Mouse (Mus musculus): ENCODE measurements around the gene Brd7. TPM values are rescaled to one million over a fixed set of nuclear protein-coding genes. Genes with fewer than 3 reads are reported as not detected.

Brd7 gene
- total and polyA plus RNA-seq, 3 experiments, result 31.9 to 106 (median 46.3) TPM

DNA sequence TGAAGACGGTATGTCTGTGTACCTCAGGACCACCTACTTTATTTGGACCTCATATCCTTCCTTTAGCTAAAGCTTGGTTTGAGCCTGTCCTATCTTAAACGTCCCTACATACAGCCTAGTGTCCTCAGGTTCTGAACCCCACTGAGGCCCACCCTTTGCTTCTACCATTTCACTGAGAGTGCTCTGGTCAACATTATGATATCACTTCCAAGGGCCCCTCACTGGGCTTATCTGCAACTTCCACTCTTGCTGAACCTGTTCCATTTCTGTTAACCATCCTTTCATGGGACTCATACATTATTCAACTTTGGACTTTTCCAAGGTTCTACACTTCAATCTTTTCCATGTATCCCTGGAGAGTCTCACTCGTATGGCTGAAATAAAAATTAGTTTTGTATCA is 27.0 kb downstream of the Brd7 start:
- dilution Hi-C loops (cut with MboI; ENCODE audit: extremely low pct_ligation_motif_present, extremely low pct_unique_long_range_greater_than_20kb, low sequenced_read_pairs), result no loop called here
- no peak for TF ChIP-seq MAX (IDR thresholded peaks at IDR 0.05; ENCODE audit: low read length)
- TF ChIP-seq CHD2 (IDR thresholded peaks at IDR 0.05; ENCODE audit: low read length), result no peak
- TF ChIP-seq ZMIZ1 (IDR thresholded peaks at IDR 0.05; ENCODE audit: low read depth, low read length), result no peak
- no peak for TF ChIP-seq MEF2A (IDR thresholded peaks at IDR 0.05; ENCODE audit: borderline replicate concordance, low read depth, low read length)
- no peak for TF ChIP-seq JUND (conservative IDR thresholded peaks at IDR 0.05; ENCODE audit: low read depth, low read length)
- TF ChIP-seq MXI1 (IDR thresholded peaks at IDR 0.05; ENCODE audit: low read depth, low read length), result no peak
- TF ChIP-seq CHD1 (IDR thresholded peaks at IDR 0.05; ENCODE audit: low read depth, low read length), result no peak
- no peak for TF ChIP-seq ZNF384 (IDR thresholded peaks at IDR 0.05; ENCODE audit: low read depth, low read length)
- TF ChIP-seq GABPA (IDR thresholded peaks at IDR 0.05; ENCODE audit: insufficient replicate concordance, low read depth, low read length), result no peak
- TF ChIP-seq MYC (IDR thresholded peaks at IDR 0.05; ENCODE audit: low read depth, low read length), result no peak
- no peak for TF ChIP-seq PAX5 (IDR thresholded peaks at IDR 0.05; ENCODE audit: low read length)
- no peak for TF ChIP-seq HCFC1 (IDR thresholded peaks at IDR 0.05; ENCODE audit: low read depth, low read length)
- TF ChIP-seq NRF1 (IDR thresholded peaks at IDR 0.05; ENCODE audit: low read depth, low read length), result no peak
- no peak for TF ChIP-seq TBP (conservative IDR thresholded peaks at IDR 0.05; ENCODE audit: low read depth, low read length)
- TF ChIP-seq USF2 (conservative IDR thresholded peaks at IDR 0.05; ENCODE audit: low read depth, low read length), result no peak
- TF ChIP-seq RAD21 (IDR thresholded peaks at IDR 0.05; ENCODE audit: low read depth, low read length), result no peak

DNA sequence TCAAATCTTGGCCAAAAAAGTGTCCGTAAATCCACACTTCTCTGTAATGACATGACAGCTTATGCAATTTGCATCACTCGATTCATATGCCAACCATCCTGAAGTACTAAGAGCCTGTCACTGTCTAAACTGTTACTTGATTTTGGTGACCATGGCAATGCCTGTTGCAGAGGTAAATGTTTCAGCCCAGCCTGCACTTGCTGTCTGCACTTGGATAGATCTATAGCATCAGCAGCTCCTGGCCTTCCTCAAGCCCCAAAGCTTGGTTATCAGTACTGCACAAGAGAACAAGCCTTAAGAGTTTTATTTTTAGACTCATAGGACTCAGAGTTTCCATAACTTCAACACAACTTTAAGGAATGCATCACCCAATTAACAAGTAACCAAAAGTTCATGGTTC is 27.6 kb downstream of the Brd7 start:
- H3K27me3 ChIP-seq (replicated peaks), result no peaks in the 10 kb centered on the region
- H3K79me2 ChIP-seq (replicated peaks; ENCODE audit: control insufficient read depth, extremely low read depth, insufficient read depth, poor library complexity, severe bottlenecking), result no peaks in the 10 kb centered on the region; the same call in 1 of the 2 replicates
- no peaks in the 10 kb centered on the region for H3K9me3 ChIP-seq (replicated peaks; ENCODE audit: low read length)
- H3K4me2 ChIP-seq (ENCODE audit: insufficient read depth, low read depth, poor library complexity, severe bottlenecking), result no peak overlapping the region
- no peak for DNase-seq (ENCODE audit: extremely low read depth)
- H3K4me1 ChIP-seq (ENCODE audit: control insufficient read depth in 1 of 2, insufficient read depth in 2 of 2), result no peaks in the 10 kb centered on the region
- TF ChIP-seq CHD1 (IDR thresholded peaks at IDR 0.05; ENCODE audit: low read depth, low read length), result no peak
- TF ChIP-seq BHLHE40 (IDR thresholded peaks at IDR 0.05; ENCODE audit: low read depth, low read length), result no peak
- TF ChIP-seq IRF4 (IDR thresholded peaks at IDR 0.05; ENCODE audit: low read depth, low read length), result no peak
- TF ChIP-seq GABPA (IDR thresholded peaks at IDR 0.05; ENCODE audit: insufficient replicate concordance, low read depth, low read length), result no peak
- TF ChIP-seq MAX (IDR thresholded peaks at IDR 0.05; ENCODE audit: low read length), result no peak
- no peak for TF ChIP-seq POLR2AphosphoS2 (IDR thresholded peaks at IDR 0.05; ENCODE audit: low read depth, low read length)
- TF ChIP-seq MAFK (IDR thresholded peaks at IDR 0.05; ENCODE audit: insufficient replicate concordance, low read length), result no peak
- no peak for TF ChIP-seq ZKSCAN1 (IDR thresholded peaks at IDR 0.05; ENCODE audit: borderline replicate concordance, low read depth, low read length)
- TF ChIP-seq ZNF384 (IDR thresholded peaks at IDR 0.05; ENCODE audit: low read depth, low read length), result no peak
- TF ChIP-seq NRF1 (IDR thresholded peaks at IDR 0.05; ENCODE audit: low read depth, low read length), result no peak
- no peak for TF ChIP-seq ELF1 (IDR thresholded peaks at IDR 0.05; ENCODE audit: low read depth, low read length)
- no peak for TF ChIP-seq POLR2A (IDR thresholded peaks at IDR 0.05; ENCODE audit: low read depth, low read length)
- no peak for TF ChIP-seq TCF12 (IDR thresholded peaks at IDR 0.05; ENCODE audit: low read depth, low read length)
- no peak for TF ChIP-seq RAD21 (IDR thresholded peaks at IDR 0.05; ENCODE audit: low read depth, low read length)
- TF ChIP-seq E2F4 (IDR thresholded peaks at IDR 0.05; ENCODE audit: insufficient replicate concordance, low read depth, low read length), result no peak
- no peak for TF ChIP-seq RCOR1 (conservative IDR thresholded peaks at IDR 0.05; ENCODE audit: low read depth, low read length)
- peaks cover 61 to 90% of the 10 kb centered on the region in 2 experiments for H3K36me3 ChIP-seq (replicated peaks in 1 of 2; ENCODE audit: control insufficient read depth in 1 of 2, insufficient read depth in 1 of 2, low read length in 1 of 2)
- H3K27ac ChIP-seq (ENCODE audit: insufficient read depth, low read depth), result no peak overlapping the region
- H3K4me3 ChIP-seq (replicated peaks in 1 of 3; ENCODE audit: low read depth in 2 of 3, low read length in 2 of 3, poor library complexity in 1 of 3), result no peak overlapping the region
- H3K9ac ChIP-seq (ENCODE audit: insufficient read depth, low read depth), result no peak overlapping the region
- in situ Hi-C loops (cut with MboI; ENCODE audit: low pct_ligation_motif_present, low pct_unique_long_range_greater_than_20kb, low sequenced_read_pairs), result no loop called here
- dilution Hi-C loops (cut with MboI; ENCODE audit: extremely low pct_ligation_motif_present, extremely low pct_unique_long_range_greater_than_20kb, low sequenced_read_pairs), result no loop called here

More for the DNA sequence above, 27.0 kb downstream of the Brd7 start:
- Histone ChIP-seq H3K9ac (ENCODE audit: insufficient read depth, low read depth) (no peak overlapping the region), H3K9me3 (replicated peaks; ENCODE audit: low read length) (no peaks in the 10 kb centered on the region), H3K27ac (ENCODE audit: insufficient read depth, low read depth) (no peak overlapping the region), H3K4me2 (ENCODE audit: insufficient read depth, low read depth, poor library complexity, severe bottlenecking) (no peak overlapping the region), H3K79me2 (replicated peaks; ENCODE audit: control insufficient read depth, extremely low read depth, insufficient read depth, poor library complexity, severe bottlenecking) (no peaks in the 10 kb centered on the region; the same call in 1 of the 2 replicates), H3K27me3 (replicated peaks) (no peaks in the 10 kb centered on the region), H3K4me1 (ENCODE audit: control insufficient read depth in 1 of 2, insufficient read depth in 2 of 2) (no peaks in the 10 kb centered on the region), H3K4me3 (replicated peaks in 1 of 3; ENCODE audit: low read depth in 2 of 3, low read length in 2 of 3, poor library complexity in 1 of 3) (no peak overlapping the region), H3K36me3 (replicated peaks in 1 of 2; ENCODE audit: control insufficient read depth in 1 of 2, insufficient read depth in 1 of 2, low read length in 1 of 2) (peaks cover 64 to 90% of the 10 kb centered on the region in 2 experiments)
- no peak for DNase-seq (ENCODE audit: extremely low read depth)
- in situ Hi-C loops (cut with MboI; ENCODE audit: low pct_ligation_motif_present, low pct_unique_long_range_greater_than_20kb, low sequenced_read_pairs), result no loop called here
